Mouse (Mus musculus): Measurements from ENCODE around the gene Cecr2.
A peak's percentile ranks its signal among the peaks of the same experiment; 100 is the strongest.
"Not testable (repeated sequence)": the region's sequence is repeated elsewhere in the genome, so short reads cannot be mapped to it uniquely, and the experiment has no call there.

Cecr2 gene

DNA sequence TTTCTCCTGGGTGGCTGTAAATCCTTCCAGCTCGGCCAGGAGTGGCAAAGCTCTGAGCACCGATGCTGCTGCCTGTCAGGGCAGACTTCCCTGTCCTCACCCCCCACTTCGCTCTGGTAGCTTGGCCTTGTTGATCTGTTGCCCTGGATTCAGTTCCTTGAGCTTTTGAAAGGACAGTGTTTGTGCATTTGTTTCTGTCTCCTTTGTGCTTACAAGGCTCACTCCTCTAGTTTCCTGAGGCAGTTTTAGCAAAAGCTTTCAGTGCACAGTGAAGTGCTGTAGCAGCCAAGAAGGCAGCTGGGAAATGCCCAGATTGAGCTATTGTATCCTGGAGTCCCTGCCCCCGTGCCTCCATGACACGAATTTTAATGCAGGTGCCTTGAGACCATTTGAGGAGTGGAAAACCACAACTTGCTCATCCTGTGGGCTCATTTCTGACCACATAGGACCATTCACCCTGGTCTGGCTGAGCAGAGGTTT, 107.0 kb downstream of the Cecr2 start, which contains the start of gene Slc25a18:
Slc25a18 (plus strand) TSS at position 430 of the 480 bp plus-strand sequence.
- no peak for DNase-seq (ENCODE audit: low read depth)

DNA sequence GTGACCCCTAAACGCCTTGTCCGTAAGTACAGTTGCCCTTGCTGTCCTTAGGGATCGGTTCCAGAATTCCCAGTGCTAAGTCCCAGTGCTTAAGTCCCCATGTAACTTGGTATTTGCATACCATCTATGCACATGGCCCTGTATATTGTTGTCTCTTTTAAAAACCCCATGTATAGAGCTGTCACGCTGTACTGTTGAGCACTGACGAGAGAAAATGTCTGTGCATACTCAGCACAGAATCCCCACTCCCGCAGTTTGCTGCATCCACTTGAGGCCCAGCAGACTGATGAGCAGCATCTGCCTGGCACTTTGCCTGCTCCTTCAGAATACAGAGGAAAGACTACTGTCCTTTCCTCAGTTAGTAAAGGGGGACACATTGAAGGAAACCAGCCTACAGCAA, 107.6 kb downstream of the Cecr2 start:
- DNase-seq (ENCODE audit: low read depth) = no peak

DNA sequence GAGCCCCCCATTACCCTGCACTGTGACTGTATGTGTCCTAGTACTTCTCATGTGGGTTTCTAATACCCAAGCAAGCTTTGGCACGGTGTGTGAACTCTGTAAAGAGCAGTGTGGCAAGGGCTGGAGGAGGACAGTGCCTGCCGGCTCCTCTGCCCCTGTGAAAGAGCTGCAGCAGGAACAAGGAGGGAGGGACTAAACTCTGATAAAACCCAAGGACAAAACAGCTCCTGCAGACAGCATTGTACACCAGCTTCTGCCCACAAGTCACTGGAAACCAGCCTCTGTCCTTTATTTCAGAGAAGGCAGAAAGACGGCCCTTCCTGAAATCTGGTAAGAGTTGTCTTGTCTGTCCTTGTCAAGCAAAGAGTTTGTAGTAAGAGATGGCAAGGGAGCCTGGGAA, 110.1 kb downstream of the Cecr2 start:
- DNase-seq (ENCODE audit: low read depth) = no peak

DNA sequence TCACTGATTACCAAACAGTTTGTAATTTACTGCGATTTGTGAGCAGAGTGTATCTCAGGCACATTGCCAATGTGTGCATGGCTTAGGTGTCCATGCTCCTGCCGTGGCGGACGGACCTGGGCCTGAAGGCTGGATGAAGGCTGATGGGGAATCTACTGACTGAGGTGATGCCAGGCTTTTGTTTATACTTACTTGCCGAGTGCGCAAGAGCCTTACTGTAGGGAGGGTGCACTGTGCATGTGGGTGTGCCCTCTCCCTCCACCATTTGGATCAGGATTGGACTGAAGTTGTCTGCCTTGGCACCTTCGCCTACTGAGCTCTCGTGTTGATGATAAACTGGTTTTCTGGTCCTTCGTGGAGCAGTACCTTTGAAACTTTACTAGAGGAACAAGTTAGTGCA, 111.4 kb downstream of the Cecr2 start:
- DNase-seq (ENCODE audit: low read depth) = no peak

DNA sequence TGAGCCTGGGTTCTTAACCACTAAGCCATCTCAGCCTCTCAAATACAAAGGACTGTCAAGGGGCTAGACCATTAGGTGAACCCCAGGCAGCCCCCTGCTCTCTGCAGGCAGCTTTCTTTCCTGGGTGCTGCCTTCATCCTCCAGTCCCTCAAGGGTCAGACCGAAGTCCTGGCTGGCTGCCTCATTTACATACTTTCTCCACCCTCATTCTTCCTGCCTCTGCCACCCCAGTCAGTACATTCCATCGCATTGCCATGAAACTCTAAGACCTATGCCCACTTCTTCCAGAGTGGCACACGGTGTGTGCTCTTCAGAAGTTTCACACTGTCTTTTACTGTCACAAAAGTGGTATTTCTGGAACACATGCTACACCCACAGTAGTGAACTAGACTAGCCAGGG, 112.1 kb downstream of the Cecr2 start:
- no peak for DNase-seq (ENCODE audit: low read depth)

DNA sequence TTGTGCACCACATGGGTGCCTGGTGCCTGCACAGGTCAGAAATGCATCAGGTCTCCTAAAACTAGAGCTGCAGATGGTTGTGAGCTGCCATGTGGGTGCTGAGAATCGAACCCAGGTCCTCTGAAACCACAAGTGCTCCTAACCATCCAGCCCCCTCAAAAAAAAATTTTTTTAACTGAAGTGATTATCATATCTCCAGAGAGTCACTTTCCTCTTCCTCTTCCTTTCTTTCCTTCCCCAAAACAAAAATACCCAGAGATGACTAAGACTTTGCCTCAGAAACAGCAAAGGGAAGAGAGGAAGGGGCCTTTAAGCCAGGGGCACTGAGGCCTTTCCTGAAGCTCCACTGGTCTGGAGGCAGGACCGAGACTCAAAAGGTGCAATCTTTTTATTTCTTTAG, 116.8 kb downstream of the Cecr2 start:
- DNase-seq (ENCODE audit: low read depth) = peak; percentile 18

DNA sequence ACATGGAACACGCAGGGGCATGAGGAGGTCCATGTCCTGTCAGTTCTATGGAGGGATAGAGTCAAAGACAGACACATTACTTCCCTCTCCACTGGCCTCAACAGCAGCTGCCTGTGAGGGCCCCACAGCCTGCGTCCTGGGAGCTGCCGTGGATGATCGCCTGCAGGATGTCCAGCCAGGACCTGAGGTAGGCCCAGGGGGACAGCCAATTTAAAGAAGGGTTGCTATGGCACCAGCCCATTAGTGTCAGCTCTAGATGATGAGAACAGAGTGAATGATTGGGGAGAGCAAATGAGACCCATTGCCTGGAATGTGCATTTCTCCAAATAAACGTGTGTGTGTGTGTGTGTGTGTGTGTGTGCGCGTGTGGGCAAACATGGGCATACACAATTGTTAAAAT, 118.2 kb downstream of the Cecr2 start:
- DNase-seq (ENCODE audit: low read depth) = no peak

DNA sequence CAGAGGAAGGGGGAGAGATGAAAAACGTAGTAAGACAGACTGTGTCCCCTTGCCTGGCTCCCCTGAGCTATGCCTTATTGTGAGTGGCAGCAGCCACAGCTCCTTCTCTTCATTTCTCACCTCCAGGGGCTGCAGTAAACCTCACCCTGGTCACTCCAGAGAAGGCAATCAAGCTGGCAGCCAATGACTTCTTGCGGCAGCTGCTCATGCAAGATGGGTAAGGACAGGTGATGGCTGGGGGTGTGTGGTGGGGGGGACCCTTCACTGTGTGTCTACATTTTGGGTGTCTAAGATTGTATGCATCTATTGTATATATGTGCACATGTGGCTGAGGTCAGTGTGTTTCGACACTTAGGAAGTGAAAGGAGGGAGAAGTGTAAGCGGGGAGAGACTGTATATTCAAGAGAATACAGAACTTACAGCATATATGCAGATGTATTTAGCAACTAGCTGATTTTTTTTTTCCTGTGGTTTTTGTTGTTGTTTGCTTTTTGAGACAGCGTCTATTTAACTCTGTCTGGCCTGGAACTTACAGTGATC, 122.0 kb downstream of the Cecr2 start:
- peak; percentile 46 for DNase-seq (ENCODE audit: low read depth)

DNA sequence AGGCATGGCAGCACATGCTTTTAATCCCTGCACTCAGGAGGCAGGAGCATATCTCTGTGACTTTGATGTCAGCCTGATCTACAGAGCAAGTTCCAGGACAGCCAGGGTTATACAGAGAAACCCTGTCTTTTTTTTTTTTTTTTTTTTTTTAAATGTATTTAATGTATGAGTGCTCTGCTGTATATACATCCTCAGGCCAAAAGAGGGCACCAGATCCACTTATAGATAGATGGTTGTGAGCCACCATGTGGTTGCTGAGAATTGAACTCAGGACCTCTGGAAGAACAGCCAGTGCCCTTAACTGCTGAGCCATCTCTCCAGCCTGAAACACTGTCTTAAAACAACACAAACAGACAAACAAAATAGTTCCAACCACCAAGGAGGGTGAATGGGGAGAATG, 122.7 kb downstream of the Cecr2 start:
- peak; percentile 77 for DNase-seq (ENCODE audit: low read depth)

DNA sequence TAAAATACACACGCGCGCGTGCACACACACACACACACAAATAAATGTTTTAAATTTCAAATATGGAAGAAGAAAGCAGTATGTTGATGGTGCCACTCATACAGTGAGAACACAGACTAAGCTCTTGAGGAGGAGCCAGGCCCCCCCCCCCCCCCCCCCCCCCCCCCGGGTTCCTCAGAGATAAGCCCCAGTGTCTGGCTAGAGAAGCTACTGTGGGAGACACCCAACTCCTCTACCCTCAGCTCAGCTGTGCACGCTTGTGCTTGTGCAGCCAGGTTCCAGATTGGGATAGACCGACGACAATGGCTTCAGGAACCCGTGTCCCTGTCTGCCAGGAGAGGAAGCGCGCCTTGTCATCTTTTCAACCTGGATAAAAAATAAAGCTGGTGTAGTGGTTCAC, 124.0 kb downstream of the Cecr2 start:
- peak; percentile 24 for DNase-seq (ENCODE audit: low read depth)

DNA sequence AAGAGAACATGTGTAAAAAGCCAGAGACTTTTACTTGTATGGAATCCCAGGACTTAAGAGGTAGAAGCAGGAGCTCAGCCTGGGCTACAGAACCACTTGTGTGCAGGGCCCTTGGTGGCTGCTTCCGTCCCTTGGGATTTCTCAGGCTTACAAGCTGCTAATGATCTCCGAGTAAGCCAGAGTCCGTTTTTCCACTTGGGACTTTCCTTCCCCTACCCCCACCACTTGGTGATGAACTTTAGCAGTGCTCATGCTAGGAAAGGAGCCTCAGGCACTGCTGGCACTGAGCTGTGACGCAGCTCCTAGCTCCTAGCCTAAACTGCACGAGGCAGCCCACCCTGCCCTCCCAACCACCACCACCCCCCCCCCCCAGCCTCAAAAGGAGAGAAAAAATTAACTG, 124.5 kb downstream of the Cecr2 start:
- no peak for DNase-seq (ENCODE audit: low read depth)

DNA sequence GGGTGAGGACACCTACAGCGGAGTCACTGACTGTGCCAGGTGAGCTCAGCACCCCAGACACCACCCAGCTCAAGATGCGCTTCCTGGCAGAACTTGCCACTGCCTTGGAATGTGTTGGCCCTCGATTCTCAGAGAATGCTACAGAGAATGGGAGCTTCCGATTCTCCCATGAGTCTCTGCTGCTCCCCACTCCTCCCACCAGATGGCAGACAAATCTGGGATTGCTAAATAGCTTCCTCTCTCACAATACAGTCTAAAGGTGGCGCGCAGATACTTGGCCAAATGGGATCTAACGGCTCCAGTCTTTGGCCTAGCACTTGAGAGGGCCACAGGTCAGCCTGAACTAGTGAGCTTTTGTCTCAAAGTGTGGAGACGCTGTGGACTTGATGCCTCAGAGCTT, 126.8 kb downstream of the Cecr2 start:
- DNase-seq (ENCODE audit: low read depth) = peak; percentile 24

DNA sequence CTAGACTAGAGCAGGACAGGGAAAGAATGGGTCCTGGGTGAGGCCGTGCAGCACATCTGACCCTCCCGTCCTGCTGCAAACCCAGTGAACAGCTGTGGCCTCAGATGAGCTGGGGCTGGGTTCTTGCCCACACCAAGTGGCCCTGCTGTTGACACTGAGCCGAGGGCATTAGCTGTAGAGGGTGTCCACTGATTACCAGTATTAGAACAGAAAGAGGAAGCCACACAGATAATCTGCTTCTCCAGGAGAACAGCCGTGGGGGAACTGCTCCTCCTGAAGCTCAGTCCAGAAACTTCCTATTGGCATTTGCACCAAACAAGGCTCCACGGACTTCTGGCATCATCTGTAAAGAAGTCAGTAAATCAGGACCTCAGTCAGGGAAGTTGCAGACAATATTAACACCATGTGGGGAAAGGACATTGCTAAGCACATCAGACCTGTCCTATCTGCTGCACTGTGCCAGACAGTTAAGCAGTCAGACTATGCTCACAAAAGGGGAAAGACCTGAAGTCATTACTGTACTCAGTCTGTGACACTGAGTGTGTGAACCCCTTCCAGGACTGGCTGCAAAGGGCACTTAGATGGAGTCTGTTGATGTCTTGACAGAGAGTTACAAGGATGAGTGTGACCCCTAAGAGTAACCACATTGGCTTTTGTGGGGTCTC, 129.4 kb downstream of the Cecr2 start:
- DNase-seq (ENCODE audit: low read depth) = peak; percentile 34

DNA sequence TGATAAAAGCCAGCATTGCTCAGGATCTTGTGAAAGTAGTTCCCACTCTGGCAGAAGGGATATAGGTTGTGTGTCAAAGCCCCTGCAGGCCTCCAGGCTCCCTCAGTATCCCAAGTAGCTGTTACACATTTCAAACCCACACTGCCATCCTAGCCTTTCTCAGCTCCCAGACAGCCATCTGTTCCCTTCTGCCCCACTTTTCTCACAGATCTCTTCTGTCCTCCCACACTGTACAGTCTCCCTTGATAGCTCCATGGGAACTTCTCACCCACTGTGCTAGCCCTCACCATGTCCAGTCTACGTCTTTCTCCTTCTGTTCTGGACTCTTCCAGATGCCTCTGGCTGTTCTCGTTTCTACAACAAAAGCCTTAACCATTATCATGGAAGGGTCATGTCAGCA, 129.9 kb downstream of the Cecr2 start:
- no peak for DNase-seq (ENCODE audit: low read depth)

DNA sequence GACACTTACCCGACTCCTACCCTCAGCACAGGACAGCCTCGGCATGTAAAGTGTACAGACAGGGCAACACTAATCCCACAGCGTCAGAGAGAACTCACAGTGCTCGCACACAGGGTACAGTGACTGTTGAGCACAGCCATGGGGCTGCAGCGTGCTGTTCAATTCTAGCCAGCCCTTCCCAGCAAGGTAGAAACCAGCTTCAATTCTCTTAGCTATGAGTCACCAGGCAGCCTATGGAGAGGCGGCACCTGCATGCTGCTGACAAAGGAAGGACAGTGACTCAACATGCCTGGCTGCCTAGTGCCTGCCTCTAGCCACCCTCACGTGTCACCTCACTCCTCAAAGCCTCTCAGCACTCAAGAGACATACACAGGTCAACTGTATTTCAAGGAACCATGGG, 131.8 kb downstream of the Cecr2 start:
- DNase-seq (ENCODE audit: low read depth) = peak; percentile 54

DNA sequence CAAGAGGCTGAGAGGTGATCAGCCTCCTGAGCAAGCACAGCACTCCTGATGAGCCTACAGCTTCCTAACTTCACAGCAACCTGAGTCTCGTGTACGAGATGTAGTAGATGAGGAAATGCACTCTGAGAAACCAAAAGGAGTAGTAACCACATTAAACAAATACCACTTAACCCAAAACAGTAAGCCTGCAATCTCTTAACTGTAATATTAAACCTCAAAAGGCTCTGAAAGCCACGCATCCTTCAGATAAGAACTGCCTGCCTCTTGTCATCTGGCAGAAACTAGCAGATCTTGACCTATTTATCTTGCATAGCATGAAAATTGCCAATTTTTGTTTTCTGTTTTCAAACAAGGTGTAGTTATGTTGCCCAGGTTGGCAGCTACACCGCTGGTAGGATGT, 132.7 kb downstream of the Cecr2 start:
- peak; percentile 50 for DNase-seq (ENCODE audit: low read depth)

DNA sequence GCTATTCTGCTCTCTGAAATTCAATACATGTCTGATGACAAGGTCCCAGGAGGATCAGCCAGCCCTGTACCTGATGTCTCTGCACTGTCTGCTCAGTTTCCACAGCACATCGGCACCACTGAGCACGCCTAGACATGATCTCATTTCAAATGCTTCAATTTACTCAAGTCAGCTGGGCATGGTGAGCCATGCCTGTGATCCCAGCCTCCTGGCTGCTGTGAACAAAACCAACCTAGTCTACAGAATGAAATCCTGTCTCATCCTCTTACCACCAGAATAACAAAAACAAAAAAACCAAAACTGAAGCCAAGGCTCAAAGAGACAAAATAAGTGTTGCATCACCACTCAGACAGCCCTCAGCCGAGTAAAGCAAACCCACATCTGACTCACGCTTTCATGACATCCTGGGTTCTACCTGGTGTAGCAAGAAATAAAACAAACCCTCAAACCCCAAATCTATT, 133.4 kb downstream of the Cecr2 start:
- peak; percentile 89 for DNase-seq (ENCODE audit: low read depth)

DNA sequence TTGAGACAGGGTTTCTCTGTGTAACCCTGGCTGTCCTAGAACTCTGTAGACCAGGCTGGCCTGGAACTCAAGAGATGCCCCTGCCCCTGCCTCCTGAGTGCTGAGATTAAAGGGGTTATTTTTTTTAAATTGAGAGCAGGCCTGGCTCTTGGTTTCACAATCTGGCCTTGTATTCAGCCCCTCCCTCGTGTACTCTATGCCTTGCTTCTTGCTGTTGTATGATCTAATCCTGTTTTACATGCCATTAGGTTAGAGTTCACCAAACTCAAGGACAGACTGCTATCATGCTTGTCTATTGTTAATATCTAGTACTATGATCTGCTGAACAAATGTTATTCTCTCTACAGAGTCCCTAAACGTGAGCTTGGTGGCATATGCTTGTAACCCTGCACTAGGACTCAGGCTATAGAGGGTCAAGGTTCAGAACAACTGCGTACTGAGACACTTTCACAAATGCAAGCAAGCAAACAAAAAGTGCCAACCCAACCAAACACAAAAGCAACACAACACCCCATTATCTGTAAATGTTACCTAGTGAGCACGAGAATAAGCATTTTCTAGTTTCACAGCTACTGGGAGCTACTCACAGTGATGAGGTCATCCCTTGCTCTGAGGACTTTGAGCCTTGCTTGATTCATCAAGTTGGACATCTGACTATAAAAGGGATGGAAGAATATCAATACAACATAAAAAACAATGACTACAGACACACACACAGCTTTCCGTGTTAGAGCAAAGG, 141.0 kb downstream of the Cecr2 start:
- DNase-seq (ENCODE audit: low read depth) = no peak

DNA sequence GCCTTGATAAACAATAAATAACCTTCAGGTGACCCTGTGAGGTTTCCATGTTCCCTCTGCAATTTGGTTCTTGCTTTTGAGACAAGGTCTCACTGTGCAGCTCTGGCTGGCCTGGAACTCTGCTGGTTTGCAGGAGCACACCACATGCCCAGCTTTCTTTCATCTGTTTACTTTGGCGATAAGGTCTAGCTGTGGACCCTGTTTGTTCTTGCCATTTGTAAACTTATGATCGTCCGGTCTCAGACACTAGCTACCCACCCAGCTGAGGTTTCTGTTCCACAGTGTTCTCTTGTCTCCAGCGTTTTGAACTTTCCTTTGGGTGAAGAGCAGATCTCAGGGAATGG, 141.5 kb downstream of the Cecr2 start:
- DNase-seq (ENCODE audit: low read depth) = no peak

DNA sequence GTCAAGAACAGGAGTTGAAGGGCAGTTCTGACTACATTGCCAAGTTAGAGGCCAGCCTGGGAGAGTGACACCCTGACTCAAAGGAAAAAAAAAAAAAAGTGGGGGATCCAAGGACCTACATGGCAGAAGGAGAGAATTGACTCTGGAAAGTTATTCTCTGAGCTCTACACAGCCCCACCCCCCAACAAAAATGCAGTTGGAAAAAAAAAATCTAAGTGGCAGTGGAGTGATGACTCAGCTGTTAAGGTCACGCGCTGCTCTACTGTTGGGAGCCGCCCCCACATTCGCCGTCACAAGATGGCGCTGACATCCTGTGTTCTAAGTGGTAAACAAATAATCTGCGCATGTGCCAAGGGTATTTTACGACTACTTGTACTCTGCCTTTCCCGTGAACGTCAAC, 145.8 kb downstream of the Cecr2 start:
- DNase-seq (ENCODE audit: low read depth) = not testable (repeated sequence)

DNA sequence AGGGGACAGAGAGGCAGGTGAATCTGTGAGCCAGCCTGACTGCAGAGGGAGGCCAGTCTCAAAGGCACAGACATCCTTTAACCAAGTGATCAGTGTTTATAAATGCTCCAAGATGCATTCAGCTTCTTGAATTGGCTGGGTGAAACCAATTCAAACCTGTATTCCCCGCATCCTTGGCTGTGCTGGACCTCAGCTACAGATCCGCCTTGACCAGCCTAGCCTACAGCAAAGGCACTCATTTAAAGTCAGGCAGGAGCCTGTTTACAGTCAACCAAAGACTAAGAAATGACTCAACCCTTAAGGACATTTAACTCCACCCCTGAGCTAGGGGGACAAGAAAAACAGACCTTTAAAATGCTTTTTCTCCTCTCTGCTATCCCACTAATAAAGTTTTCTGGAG, 153.1 kb downstream of the Cecr2 start:
- DNase-seq (ENCODE audit: low read depth) = no peak

DNA sequence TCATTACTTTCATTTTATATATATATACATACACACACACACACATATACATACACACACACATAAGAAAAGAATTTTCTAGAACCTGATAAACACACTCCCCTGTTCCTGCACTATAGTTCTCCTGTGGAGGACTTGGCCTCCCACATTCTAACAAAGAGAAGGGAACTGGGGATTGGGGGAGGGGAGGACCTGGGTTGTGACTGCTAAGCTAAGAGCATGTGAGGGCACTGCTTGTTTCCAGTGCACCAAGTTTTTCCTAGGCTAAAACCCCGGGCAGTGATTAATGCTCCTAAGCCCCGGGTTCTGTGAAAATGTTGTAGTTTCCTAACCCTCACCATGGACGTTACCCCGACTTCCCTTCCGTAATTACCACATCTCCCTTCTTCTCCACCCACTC, 154.0 kb downstream of the Cecr2 start:
- DNase-seq (ENCODE audit: low read depth) = peak; percentile 39

Data from 416B (cell line).